Mouse (Mus musculus): ENCODE data around the gene Disp1. TPM values are rescaled to one million over a fixed set of nuclear protein-coding genes. Genes with fewer than 3 reads are reported as not detected.

Gene Disp1
- total RNA-seq, 2 experiments from 2014 or later: 2.5 to 5.0 TPM

- no peak for DNase-seq
Observed at GRCm38 (mm10) chr1:183123725-183124124, 97.6 kb downstream of the Disp1 start.

- DNase-seq: peak; percentile 25
Observed at GRCm38 (mm10) chr1:183120341-183120923, 100.9 kb downstream of the Disp1 start.

- no peak for DNase-seq
Observed at GRCm38 (mm10) chr1:183117827-183118825, 103.2 kb downstream of the Disp1 start.

GRCm38 (mm10) chr1:183116946-183117826 lies 104.1 kb downstream of the Disp1 start:
- DNase-seq: no peak

- DNase-seq: no peak
Observed at GRCm38 (mm10) chr1:183116441-183116840, 104.9 kb downstream of the Disp1 start.

- no peak for DNase-seq
Observed at GRCm38 (mm10) chr1:183115076-183115475, 106.2 kb downstream of the Disp1 start.

GRCm38 (mm10) chr1:183114554-183114953 lies 106.8 kb downstream of the Disp1 start:
- DNase-seq: no peak

- DNase-seq: no peak
Observed at GRCm38 (mm10) chr1:183113546-183113945, 107.8 kb downstream of the Disp1 start.

GRCm38 (mm10) chr1:183107476-183107875 lies 113.8 kb downstream of the Disp1 start:
- DNase-seq: no peak

GRCm38 (mm10) chr1:183104696-183105095 lies 116.6 kb downstream of the Disp1 start:
- no peak for DNase-seq

GRCm38 (mm10) chr1:183102775-183103174 lies 118.5 kb downstream of the Disp1 start:
- no peak for DNase-seq

- DNase-seq: no peak
Observed at GRCm38 (mm10) chr1:183102153-183102552, 119.2 kb downstream of the Disp1 start.

- DNase-seq: no peak
Observed at GRCm38 (mm10) chr1:183101371-183101770, 120.0 kb downstream of the Disp1 start.

GRCm38 (mm10) chr1:183100245-183100644 lies 121.1 kb downstream of the Disp1 start:
- DNase-seq: no peak

- DNase-seq: no peak
Observed at GRCm38 (mm10) chr1:183099686-183100085, 121.6 kb downstream of the Disp1 start.

- DNase-seq: no peak
Observed at GRCm38 (mm10) chr1:183097606-183098005, 123.7 kb downstream of the Disp1 start.

GRCm38 (mm10) chr1:183095454-183096088 lies 125.8 kb downstream of the Disp1 start:
- DNase-seq: no peak

GRCm38 (mm10) chr1:183092296-183092695 lies 129.0 kb downstream of the Disp1 start:
- no peak for DNase-seq

- no peak for DNase-seq
Observed at GRCm38 (mm10) chr1:183091203-183091602, 130.1 kb downstream of the Disp1 start.

GRCm38 (mm10) chr1:183088661-183089060 lies 132.7 kb downstream of the Disp1 start:
- DNase-seq: no peak

- DNase-seq: no peak
Observed at GRCm38 (mm10) chr1:183086843-183087242, 134.5 kb downstream of the Disp1 start.

All from gastrocnemius, postnatal 25 days (tissue).